Mouse (Mus musculus) adrenal gland, adult 18-20 months (tissue): ENCODE results near the gene Ofcc1. TPM values are rescaled to one million over a fixed set of nuclear protein-coding genes. Genes with fewer than 3 reads are reported as not detected.

ENCODE experiments used
- DNase-seq, 2 experiments: peaks; one replicate each; pipeline ENCODE4 v3.0.0; 2021 to 2022; ENCODE audit warnings: low spot score in 2 of 2
- total RNA-seq, 2 experiments: library from RNA; stranded (reverse); gene quantifications; 1 replicate in 1 of 2; 2 replicates in 1 of 2; pipeline ENCODE4 v1.2.3; 2021

Ofcc1 gene
- total RNA-seq, 2 experiments from 2014 or later, result not detected

DNA sequence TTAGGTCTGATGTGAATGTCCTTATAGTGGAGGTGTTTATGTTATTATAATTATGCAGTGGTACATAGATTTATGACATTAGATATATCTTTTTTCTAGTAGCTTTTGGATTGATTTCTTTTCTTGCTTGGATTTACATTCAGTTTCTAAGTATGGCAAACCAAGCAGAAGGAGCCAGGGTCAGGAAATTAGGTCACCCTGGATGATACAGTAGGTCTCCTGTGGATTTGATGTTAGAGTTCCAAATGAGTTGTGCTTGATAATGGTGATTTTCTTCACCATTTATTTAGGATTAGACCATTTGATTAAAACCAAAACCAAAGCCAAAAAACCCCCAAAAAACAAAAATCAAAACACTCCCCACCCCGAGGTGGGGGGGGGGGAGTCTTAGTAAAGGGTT is 338.6 kb downstream of the Ofcc1 start:
- DNase-seq, result no peak

DNA sequence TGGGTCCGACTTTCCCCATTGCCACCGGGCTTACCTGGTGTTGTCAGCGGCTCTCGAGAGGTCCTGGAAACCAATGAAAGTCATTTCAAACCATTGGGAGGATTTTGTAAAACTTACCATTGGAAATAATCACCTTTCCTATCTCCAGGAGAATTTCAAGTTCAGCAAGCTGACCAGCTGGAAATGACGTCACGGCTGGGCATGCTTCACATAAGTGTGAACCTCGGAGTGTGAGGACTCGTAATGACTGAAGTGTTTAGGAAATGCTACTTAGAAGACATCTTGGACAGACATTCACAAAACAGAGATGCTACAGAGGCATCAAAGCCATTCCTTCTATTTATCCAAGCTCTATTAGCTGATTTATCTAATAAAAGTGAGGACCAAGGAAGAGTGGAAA is 361.0 kb downstream of the Ofcc1 start:
- DNase-seq, result no peak

DNA sequence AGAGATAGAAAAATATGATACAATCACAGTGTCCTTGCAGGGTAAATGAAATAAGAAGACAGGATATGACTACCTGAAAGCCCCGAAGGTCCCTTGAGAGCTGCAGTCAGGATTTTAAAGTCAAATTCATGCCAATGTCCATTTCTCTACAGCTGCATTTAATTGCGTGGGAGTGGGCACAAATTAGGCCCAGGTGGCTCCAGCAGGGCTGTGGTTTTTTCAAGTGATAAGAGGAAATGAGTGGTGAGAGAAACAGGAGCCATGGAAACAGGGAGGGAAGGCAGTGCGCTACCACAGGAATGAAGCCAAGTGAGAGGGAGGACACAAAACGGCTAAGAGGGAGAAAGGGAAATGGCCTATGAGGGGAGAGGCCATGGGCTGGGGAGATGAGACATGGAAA is 363.3 kb downstream of the Ofcc1 start:
- no peak for DNase-seq

DNA sequence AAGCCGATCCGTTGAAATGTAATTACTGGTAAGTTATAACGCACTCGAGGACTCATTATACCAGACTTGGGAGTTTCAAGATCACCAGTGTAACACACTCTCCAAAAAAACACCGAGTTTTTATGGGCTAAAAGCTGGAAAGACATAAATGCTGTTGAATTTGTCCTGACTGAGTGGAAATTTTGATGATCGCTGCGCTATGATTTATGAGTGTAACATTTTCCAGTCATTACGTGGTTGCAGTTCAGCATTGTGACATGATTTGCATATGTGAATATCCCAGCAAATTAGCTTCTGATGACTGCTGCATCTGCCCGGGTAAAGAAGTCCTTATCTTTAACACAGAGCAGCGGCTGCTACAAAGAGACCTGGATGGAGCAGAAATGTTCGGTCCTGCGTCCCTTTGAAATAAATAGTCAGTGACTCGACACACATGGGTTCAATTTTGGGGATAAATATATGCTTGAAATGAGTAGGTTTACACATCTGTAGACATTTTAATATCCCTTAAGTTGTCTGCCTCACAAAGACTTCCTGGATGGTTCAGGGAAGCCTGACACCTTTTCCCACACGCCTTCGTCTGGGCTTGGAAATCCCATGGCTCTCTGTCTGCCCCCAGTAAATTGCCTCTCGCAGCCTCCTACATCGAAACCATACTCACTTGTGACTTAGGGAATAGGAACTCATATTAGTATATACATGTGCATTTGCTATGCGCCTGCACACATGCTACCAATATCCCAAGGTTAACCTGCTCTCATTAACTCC is 381.8 kb downstream of the Ofcc1 start:
- DNase-seq, result no peak

DNA sequence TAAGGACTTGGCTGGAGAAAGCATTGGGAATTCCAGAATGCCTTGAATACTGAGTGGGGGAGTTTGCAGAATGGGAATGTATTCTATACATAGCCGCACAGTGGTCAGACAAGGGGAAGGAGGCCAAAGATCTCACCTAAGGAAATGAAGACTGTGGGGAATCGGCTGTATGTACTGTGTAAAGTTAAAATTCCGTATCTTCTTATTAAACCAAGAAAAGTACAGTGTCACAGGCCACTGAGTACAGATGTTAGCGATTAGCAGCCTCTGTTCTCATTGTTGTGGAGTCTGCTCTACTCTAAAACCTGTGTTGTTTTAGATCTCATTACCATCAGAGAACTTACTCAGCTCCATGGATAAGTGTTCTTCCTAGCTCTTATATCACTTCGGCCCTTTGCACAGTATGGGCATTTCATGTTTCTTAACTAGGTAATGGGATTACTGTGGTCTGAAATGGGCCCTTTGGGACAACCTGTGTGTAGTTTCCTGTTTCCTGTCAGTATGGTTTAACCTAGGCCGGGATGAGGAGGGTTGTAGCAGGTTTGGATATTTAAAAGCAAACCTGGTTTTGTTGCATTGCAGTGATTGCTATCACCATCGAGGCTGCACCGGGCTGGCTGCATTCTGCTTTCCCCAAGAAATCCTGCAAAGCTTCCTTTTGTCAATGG is 392.8 kb downstream of the Ofcc1 start:
- DNase-seq, result no peak

DNA sequence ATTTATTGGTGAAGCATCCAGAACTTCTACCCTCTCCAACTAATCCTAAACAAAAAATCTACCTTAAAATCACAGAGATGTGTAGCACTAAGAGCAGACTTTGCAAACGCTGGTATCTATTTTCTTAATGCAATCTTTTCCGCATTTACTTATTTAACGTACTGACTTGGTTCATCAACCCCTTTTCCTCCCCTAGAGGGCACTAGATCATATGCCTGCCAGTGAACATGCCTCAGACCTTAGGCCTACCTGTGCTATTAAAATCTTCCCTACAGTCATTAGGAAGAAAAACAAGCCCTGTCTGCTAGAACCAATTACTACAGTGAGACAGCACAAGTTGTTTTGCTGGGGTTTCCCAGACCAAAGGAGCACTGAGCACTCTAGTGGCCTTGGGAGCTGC is 404.0 kb downstream of the Ofcc1 start:
- DNase-seq, result no peak

DNA sequence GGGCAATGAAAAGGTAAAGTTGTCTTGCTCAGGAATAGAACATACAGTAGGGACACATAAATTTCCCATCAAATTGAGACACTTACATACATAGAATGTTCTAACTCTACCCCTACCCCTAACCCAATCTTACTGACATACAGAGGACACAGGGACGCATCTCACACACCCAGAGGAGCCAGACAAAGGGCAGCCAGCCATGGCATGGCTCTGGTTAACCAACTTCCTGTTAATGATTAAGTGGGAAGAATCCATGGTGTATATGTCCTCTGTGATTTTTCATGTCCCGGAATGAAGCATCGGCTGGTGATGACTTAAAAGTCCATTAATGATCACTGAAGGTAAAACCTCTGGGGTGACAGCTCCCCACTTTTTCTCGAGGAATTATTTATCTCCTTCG is 405.2 kb downstream of the Ofcc1 start:
- DNase-seq, result no peak
